Mouse (Mus musculus) ovary, postnatal 14 days (tissue): ENCODE results near the gene Atp6v0b.

ENCODE experiments used
- DNase-seq: peaks from one replicate; pipeline ENCODE4 v3.0.0; 2022; ENCODE audit warnings: low spot score

Gene Atp6v0b

GRCm38 (mm10) chr4:117836204-117836767 is 50.8 kb downstream of the Atp6v0b start:
- peak; percentile 76 for DNase-seq

GRCm38 (mm10) chr4:117835531-117836111 is 51.5 kb downstream of the Atp6v0b start:
- DNase-seq = peak; percentile 26

GRCm38 (mm10) chr4:117834845-117835530 is 52.1 kb downstream of the Atp6v0b start:
- DNase-seq = peak; percentile 65

GRCm38 (mm10) chr4:117834457-117834844 is 52.7 kb downstream of the Atp6v0b start, which contains the start of gene Slc6a9:
Gene Slc6a9 (plus strand): TSS chr4:117834506.
- DNase-seq = no peak
